Mouse (Mus musculus) adrenal gland, postnatal 10 days (tissue): ENCODE measurements at regions not wholly inside any gene's neighbourhood (a gene's known extent, or its start where the extent isn't known, plus 50 kb on each side); places are given as distances from the start of the nearest gene placed in this dataset.

Experiments used
- DNase-seq: peaks from one replicate; pipeline ENCODE4 v3.0.0; 2021; ENCODE audit warnings: mixed read lengths

- no peak for DNase-seq
Measured at GRCm38 (mm10) chr11:71515264-71515663, 234.5 kb upstream of the Wscd1 start.

DNA sequence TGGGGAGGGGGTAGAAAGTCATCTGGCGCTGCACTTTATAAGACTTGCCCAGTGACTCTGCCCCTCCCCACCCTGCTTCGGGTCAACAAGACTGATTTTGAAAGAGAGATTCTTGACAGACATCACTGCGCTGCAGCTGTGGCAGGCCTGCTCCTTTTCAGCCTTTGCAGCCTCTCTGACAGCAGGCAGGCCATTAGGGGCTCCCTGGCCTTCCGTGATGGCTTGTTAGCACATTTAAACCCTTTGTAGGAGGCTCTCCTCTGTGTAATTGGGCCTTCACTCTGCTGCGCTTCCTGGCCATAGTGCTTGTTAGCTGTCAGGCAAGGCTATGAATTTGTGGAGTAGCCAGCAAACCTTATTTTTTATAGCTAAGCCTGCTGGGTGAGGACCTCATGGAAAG lies 232.3 kb upstream of the Wscd1 start:
- no peak for DNase-seq

GRCm38 (mm10) chr11:71527691-71528090 lies 222.0 kb upstream of the Wscd1 start:
- DNase-seq: no peak

DNA sequence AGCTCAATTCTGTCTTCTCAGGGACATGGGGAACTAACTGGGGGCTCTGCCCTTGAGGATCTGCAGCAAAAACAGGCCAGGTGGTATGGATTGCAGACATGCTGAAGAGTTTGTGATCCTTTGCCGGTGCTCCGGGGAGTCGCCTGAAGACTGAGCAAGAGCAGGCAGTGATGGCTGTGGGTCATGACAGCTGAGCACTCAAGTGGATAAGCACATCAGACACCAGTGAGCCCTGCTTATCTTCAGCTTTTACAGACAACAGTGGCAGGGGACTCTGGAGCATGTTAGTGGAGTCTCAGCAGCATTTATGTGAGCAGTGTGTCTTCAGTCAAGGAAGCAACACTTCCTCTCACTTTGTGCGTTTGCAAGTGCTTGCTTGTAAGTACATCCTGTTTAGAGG lies 221.1 kb upstream of the Wscd1 start:
- DNase-seq: no peak

DNA sequence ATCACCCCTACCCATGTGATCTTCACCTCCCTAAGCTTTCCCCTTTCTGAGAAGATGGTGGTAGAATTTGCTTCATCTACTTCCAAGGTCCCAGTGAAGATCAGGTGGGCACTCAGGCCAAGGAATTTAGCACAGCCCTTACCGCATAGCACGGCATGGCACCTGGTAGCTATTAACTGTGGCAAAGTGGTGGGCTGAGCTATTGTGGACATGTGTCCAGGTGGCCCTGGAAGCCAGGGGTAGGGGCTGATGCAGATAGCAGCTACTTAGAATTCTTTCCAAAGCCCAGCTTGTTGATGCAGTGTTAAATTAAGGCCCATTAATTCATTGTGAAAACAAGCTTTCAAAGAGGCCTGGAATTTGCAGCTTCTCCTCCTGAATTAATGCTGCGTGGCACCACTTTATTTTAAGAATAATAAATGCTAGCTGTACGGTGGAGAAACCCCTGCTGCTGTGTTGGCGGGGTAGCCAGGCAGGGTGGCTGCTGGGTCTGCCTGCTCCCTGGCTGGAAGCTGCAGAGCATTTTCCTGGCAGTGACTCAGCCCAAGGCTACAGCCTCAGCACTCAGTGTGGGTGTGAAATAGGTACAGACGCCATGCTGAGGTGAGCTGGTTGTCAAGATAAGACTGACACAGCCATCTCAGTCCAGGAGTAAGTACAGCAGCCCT lies 208.4 kb upstream of the Wscd1 start:
- DNase-seq: peak; percentile 6

GRCm38 (mm10) chr11:71557412-71557811 lies 192.3 kb upstream of the Wscd1 start:
- DNase-seq: peak; percentile 5

- DNase-seq: no peak
Measured at GRCm38 (mm10) chr11:71564831-71565230, 184.9 kb upstream of the Wscd1 start.

DNA sequence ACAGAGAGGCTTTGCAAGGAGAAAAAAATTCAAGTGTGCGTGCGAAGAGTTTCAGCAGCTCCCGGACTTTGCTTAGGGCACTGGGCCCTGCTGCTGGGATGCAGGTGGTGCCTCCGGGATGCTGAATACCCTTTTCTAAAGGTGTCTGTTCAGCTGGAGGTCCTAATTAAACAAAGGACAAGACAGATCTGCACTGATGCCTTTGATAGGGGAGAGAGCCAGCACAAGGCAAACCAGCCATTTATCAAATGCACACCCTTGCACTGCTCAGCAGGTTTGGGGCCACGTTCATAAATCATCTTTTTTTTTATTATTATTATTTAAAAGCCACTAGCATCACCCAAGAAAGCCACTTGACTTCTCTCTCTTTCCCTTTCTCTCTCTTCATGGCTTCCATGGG lies 172.9 kb upstream of the Wscd1 start:
- no peak for DNase-seq

GRCm38 (mm10) chr11:71581775-71582174 lies 167.9 kb upstream of the Wscd1 start:
- DNase-seq: no peak

GRCm38 (mm10) chr11:71591014-71591413 lies 158.7 kb upstream of the Wscd1 start:
- DNase-seq: no peak

GRCm38 (mm10) chr11:71594250-71594847 lies 155.4 kb upstream of the Wscd1 start:
- DNase-seq: no peak

- no peak for DNase-seq
Measured at GRCm38 (mm10) chr11:71597709-71598108, 152.0 kb upstream of the Wscd1 start.

DNA sequence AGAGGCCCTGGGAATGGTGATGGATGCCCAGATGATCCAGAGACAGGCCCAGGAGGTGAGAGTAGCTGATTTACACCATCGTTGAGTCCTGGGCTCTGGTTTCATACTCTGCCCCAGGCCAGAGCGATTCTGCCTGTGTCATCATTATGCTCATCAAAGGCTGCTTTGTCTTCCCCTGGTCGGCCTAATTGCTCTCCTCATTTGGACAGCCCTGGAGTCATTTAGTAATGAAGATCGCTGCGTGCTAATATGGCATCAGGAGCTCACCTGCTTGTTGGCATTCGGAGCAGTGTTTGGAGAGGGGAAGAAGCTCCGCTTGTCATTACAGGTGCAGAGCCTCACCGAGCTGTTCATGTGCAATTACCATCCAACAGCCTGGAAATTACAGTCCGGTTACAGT lies 138.9 kb upstream of the Wscd1 start:
- no peak for DNase-seq

DNA sequence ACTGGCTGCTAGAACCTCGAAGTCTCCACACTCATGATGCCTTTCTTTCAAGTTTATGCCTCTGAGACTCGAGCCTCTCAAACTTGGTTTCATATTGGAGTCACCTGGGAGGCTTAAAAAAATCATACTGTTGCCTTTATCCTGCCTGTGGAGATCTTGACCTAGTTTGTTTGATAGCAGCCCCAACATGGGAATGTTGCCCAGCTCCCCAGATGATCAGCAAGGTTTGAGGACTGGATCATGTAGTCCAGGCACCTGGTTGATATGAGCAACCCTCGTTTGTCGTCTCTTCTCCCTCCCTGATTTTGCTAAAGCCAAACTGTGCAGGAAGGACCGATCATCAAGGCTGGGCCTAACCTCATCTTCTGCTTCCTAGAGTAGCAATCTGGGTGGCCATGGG lies 134.2 kb upstream of the Wscd1 start:
- no peak for DNase-seq

GRCm38 (mm10) chr11:71625501-71626191 lies 124.1 kb upstream of the Wscd1 start:
- peak; percentile 8 for DNase-seq

DNA sequence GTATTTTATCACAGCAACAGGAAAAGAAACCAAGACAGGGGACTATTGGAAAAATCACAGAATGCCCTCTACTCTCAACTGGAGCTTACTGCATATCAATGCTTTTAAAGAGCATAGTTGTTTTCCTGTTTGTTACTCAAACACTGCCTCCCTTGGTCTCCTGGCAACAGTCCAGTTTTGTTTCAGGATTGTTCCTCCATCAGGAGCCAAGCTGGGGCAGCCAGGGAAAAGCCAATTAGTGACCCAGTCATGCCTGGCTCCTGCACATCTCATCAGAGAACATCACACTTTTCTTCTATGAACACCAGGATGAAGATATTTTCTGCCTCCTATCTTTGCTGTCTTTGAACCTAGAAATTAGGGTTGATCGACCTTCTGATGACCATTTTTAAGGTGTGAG lies 113.6 kb upstream of the Wscd1 start:
- DNase-seq: no peak

GRCm38 (mm10) chr11:71636785-71637184 lies 112.9 kb upstream of the Wscd1 start:
- DNase-seq: no peak

DNA sequence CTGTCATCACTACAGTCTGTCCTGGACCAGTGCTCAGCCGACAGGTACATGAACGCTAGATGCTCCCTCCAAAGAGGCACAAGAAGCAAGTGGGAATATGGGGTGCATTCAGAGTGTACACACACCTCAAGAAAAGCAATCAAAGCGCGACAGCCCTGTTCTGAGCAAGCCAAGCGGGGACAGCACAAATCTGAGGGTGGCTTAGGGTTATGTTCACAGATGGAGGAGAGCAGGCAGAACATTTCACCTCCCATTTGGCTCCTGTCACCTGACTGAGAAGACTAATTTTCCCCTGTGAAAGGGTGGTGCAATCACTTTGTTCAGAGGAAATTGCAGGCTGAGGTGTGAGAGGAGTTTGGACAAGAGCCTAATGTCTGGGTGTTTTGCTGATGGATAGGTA lies 106.8 kb upstream of the Wscd1 start:
- no peak for DNase-seq

DNA sequence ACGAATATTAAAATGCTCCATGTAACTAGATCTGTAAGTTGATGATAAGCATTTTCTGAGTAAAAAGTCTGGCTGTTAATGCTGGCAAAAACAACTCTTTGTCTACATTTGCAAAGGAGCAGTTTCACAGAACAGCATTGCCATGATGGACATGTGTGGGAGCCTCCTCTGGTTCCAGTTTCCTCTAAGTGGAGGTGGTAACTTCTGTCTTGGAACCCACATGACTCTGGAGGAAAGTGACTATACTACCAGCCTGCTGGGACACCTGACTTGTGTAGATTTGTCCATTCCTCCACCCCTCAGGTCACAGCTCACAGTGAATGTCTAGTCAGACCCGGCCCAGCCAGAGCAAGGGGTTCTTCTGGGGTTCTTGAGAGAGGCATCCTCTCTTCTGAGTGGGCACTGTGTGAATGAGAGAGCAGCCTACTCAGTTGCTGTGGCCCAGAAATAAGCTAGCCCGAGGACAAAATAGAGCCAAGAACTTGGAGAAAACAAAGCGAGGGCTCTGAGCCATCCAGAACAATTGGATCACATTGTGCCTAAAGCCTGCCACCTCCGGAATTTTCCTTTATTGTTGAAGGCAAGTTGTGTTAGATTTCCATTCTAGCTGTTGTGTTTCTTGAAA lies 97.9 kb upstream of the Wscd1 start:
- DNase-seq: no peak

DNA sequence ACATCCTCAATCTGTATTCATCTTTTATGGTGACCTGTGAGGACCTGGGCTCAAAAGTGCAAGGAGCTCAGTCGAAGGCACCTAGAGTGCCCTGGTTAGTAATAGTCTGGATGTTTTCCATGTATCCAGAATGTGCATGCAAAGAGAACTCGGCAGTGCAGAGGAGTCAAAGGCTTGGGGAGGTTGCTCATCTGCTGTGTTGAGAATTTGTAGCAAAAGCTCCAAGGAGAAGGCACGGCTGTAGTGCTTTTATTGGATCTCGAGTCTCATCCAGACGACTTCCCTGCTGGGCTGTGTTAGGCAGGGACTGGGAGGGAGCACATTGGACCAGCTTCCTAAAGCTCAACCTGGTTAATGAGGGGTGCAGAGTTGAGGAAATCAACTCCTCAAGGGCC lies 97.3 kb upstream of the Wscd1 start:
- DNase-seq: no peak

- no peak for DNase-seq
Measured at GRCm38 (mm10) chr11:71658346-71658745, 91.4 kb upstream of the Wscd1 start.

GRCm38 (mm10) chr11:71670111-71671050 lies 79.3 kb upstream of the Wscd1 start:
- no peak for DNase-seq
